Mouse (Mus musculus): ENCODE measurements around the gene Dnah2.
"Not testable (repeated sequence)": the region's sequence is repeated elsewhere in the genome, so short reads cannot be mapped to it uniquely, and the experiment has no call there.

The Dnah2 gene

GRCm38 (mm10) chr11:69564391-69564790, 15.5 kb upstream of the Dnah2 start:
- no peak for DNase-seq (ENCODE audit: low read depth, low spot score)

- DNase-seq (ENCODE audit: low read depth, low spot score) = no peak
These were observed 14.5 kb upstream of the Dnah2 start for GRCm38 (mm10) chr11:69563373-69563772.

- DNase-seq (ENCODE audit: low read depth, low spot score) = no peak
These were observed 12.3 kb upstream of the Dnah2 start for GRCm38 (mm10) chr11:69560896-69561854.

GRCm38 (mm10) chr11:69559851-69560765, 11.2 kb upstream of the Dnah2 start, which contains the start of gene Efnb3:
TSS of gene Efnb3 (minus strand) at chr11:69560205.
- peak; percentile 62 for DNase-seq (ENCODE audit: low read depth, low spot score)

- no peak for DNase-seq (ENCODE audit: low read depth, low spot score)
These were observed 10.3 kb upstream of the Dnah2 start for GRCm38 (mm10) chr11:69559183-69559582.

- no peak for DNase-seq (ENCODE audit: low read depth, low spot score)
These were observed 9.8 kb upstream of the Dnah2 start for GRCm38 (mm10) chr11:69558756-69559155.

- no peak for DNase-seq (ENCODE audit: low read depth, low spot score)
These were observed 8.6 kb upstream of the Dnah2 start for GRCm38 (mm10) chr11:69557381-69557958.

GRCm38 (mm10) chr11:69554539-69555140, 5.7 kb upstream of the Dnah2 start:
- no peak for DNase-seq (ENCODE audit: low read depth, low spot score)

- DNase-seq (ENCODE audit: low read depth, low spot score) = no peak
These were observed 4.4 kb upstream of the Dnah2 start for GRCm38 (mm10) chr11:69553341-69553721.

GRCm38 (mm10) chr11:69552622-69553340, 3.9 kb upstream of the Dnah2 start:
- peak; percentile 52 for DNase-seq (ENCODE audit: low read depth, low spot score)

- no peak for DNase-seq (ENCODE audit: low read depth, low spot score)
These were observed 2.4 kb upstream of the Dnah2 start for GRCm38 (mm10) chr11:69551310-69551709.

- no peak for DNase-seq (ENCODE audit: low read depth, low spot score)
These were observed 1.8 kb downstream of the Dnah2 start for GRCm38 (mm10) chr11:69547071-69547470.

- peak; percentile 59 for DNase-seq (ENCODE audit: low read depth, low spot score)
These were observed 2.4 kb downstream of the Dnah2 start for GRCm38 (mm10) chr11:69546423-69547053.

GRCm38 (mm10) chr11:69545957-69546356, 3.0 kb downstream of the Dnah2 start:
- no peak for DNase-seq (ENCODE audit: low read depth, low spot score)

- DNase-seq (ENCODE audit: low read depth, low spot score) = no peak
These were observed 5.3 kb downstream of the Dnah2 start for GRCm38 (mm10) chr11:69543598-69543997.

GRCm38 (mm10) chr11:69541741-69542140, 7.2 kb downstream of the Dnah2 start:
- not testable (repeated sequence) for DNase-seq (ENCODE audit: low read depth, low spot score)

GRCm38 (mm10) chr11:69540700-69541099, 8.2 kb downstream of the Dnah2 start:
- no peak for DNase-seq (ENCODE audit: low read depth, low spot score)

- no peak for DNase-seq (ENCODE audit: low read depth, low spot score)
These were observed 13.9 kb downstream of the Dnah2 start for GRCm38 (mm10) chr11:69534990-69535389.

- no peak for DNase-seq (ENCODE audit: low read depth, low spot score)
These were observed 16.3 kb downstream of the Dnah2 start for GRCm38 (mm10) chr11:69532480-69533150.

GRCm38 (mm10) chr11:69530755-69531154, 18.2 kb downstream of the Dnah2 start:
- not testable (repeated sequence) for DNase-seq (ENCODE audit: low read depth, low spot score)
